Mouse (Mus musculus) kidney, adult 2 months (tissue): Measurements from ENCODE around the gene P2ry4.

Source experiments
- CTCF ChIP-seq: fragments of 200-500 bp; conservative IDR thresholded peaks from 2 replicates; pipeline ENCODE4 v1.5.1; 2011; ENCODE audit warnings: low read depth, mild to moderate bottlenecking, control low read depth, low read length, moderate library complexity, mixed read lengths; ENCODE audit not compliant: insufficient read depth, insufficient read length
- POLR2A ChIP-seq: fragments of 200-500 bp; IDR thresholded peaks from one replicate; pipeline ENCODE4 v1.6.1; 2011; ENCODE audit warnings: low read depth, low read length, control low read depth

GRCm38 (mm10) chrX:100618488-100618887 lies 23.8 kb upstream of the P2ry4 start:
- TF ChIP-seq CTCF (no peak), POLR2A (no peak)
